Mouse (Mus musculus): Measurements from ENCODE around the gene Pitpna. TPM values are rescaled to one million over a fixed set of nuclear protein-coding genes. Genes with fewer than 3 reads are reported as not detected.
"Not testable (repeated sequence)": the region's sequence is repeated elsewhere in the genome, so short reads cannot be mapped to it uniquely, and the experiment has no call there.

The Pitpna gene
- polyA plus RNA-seq, 1 experiment, result 209 TPM

GRCm38 (mm10) chr11:75550200-75550946 lies 37.5 kb upstream of the Pitpna start:
- Histone ChIP-seq H3K4me1 (ENCODE audit: control insufficient read depth, insufficient read depth, low read length) (peaks cover 34% of the 10 kb centered on the region), H3K4me3 (ENCODE audit: insufficient read depth, low read depth, low read length) (no peak overlapping the region), H3K27ac (ENCODE audit: insufficient read depth, low read depth, low read length) (peak overlapping the region; percentile 89)
- TF ChIP-seq POLR2A (IDR thresholded peaks at IDR 0.05; ENCODE audit: insufficient read depth, low read depth, low read length) (0 out of 2 replicates have a peak, but pooled peaks have one; percentile 9), CTCF (IDR thresholded peaks at IDR 0.05; ENCODE audit: insufficient read depth, low read depth, low read length) (no peak)
- WGBS, result 55% methylated on average over 12 of the region's 12 CpGs

GRCm38 (mm10) chr11:75551321-75551720 lies 36.6 kb upstream of the Pitpna start:
- no peak for TF ChIP-seq POLR2A (IDR thresholded peaks at IDR 0.05; ENCODE audit: insufficient read depth, low read depth, low read length)
- TF ChIP-seq CTCF (IDR thresholded peaks at IDR 0.05; ENCODE audit: insufficient read depth, low read depth, low read length), result no peak
- WGBS, result 83% methylated on average over 5 of the region's 5 CpGs
- Histone ChIP-seq H3K4me1 (ENCODE audit: control insufficient read depth, insufficient read depth, low read length) (peaks cover 31% of the 10 kb centered on the region), H3K4me3 (ENCODE audit: insufficient read depth, low read depth, low read length) (no peak overlapping the region), H3K27ac (ENCODE audit: insufficient read depth, low read depth, low read length) (peak overlapping the region; percentile 89)

GRCm38 (mm10) chr11:75551961-75552441 lies 35.9 kb upstream of the Pitpna start:
- no peak overlapping the region for H3K4me3 ChIP-seq (ENCODE audit: insufficient read depth, low read depth, low read length)
- H3K4me1 ChIP-seq (ENCODE audit: control insufficient read depth, insufficient read depth, low read length), result peaks cover 31% of the 10 kb centered on the region
- 27% methylated on average over 9 of the region's 9 CpGs for WGBS
- H3K27ac ChIP-seq (ENCODE audit: insufficient read depth, low read depth, low read length), result peak overlapping the region; percentile 89
- TF ChIP-seq CTCF (IDR thresholded peaks at IDR 0.05; ENCODE audit: insufficient read depth, low read depth, low read length) (no peak), POLR2A (IDR thresholded peaks at IDR 0.05; ENCODE audit: insufficient read depth, low read depth, low read length) (no peak)

- TF ChIP-seq CTCF (IDR thresholded peaks at IDR 0.05; ENCODE audit: insufficient read depth, low read depth, low read length) (no peak), POLR2A (IDR thresholded peaks at IDR 0.05; ENCODE audit: insufficient read depth, low read depth, low read length) (no peak)
- Histone ChIP-seq H3K27ac (ENCODE audit: insufficient read depth, low read depth, low read length) (peak overlapping the region; percentile 89), H3K4me3 (ENCODE audit: insufficient read depth, low read depth, low read length) (no peak overlapping the region), H3K4me1 (ENCODE audit: control insufficient read depth, insufficient read depth, low read length) (peaks cover 31% of the 10 kb centered on the region)
- WGBS, result 52% methylated on average over 7 of the region's 7 CpGs
These were observed 34.9 kb upstream of the Pitpna start for GRCm38 (mm10) chr11:75552906-75553482.

- not testable (repeated sequence) for H3K27ac ChIP-seq (ENCODE audit: insufficient read depth, low read depth, low read length); H3K4me3 ChIP-seq (ENCODE audit: insufficient read depth, low read depth, low read length)
- H3K4me1 ChIP-seq (ENCODE audit: control insufficient read depth, insufficient read depth, low read length), result peaks cover 17% of the 10 kb centered on the region
- WGBS, result 92% methylated on average over 6 of the region's 6 CpGs
These were observed 31.9 kb upstream of the Pitpna start for GRCm38 (mm10) chr11:75556006-75556405.

- TF ChIP-seq POLR2A (IDR thresholded peaks at IDR 0.05; ENCODE audit: insufficient read depth, low read depth, low read length) (no peak), CTCF (IDR thresholded peaks at IDR 0.05; ENCODE audit: insufficient read depth, low read depth, low read length) (no peak)
- Histone ChIP-seq H3K4me3 (ENCODE audit: insufficient read depth, low read depth, low read length) (no peak overlapping the region), H3K4me1 (ENCODE audit: control insufficient read depth, insufficient read depth, low read length) (peaks cover 8% of the 10 kb centered on the region), H3K27ac (ENCODE audit: insufficient read depth, low read depth, low read length) (no peak overlapping the region)
- 86% methylated on average over 6 of the region's 6 CpGs for WGBS
These were observed 30.8 kb upstream of the Pitpna start for GRCm38 (mm10) chr11:75557142-75557541.

GRCm38 (mm10) chr11:75558101-75558500 lies 29.8 kb upstream of the Pitpna start:
- TF ChIP-seq POLR2A (IDR thresholded peaks at IDR 0.05; ENCODE audit: insufficient read depth, low read depth, low read length) (no peak), CTCF (IDR thresholded peaks at IDR 0.05; ENCODE audit: insufficient read depth, low read depth, low read length) (no peak)
- 83% methylated on average over 1 of the region's 1 CpGs for WGBS
- no peak overlapping the region for H3K4me3 ChIP-seq (ENCODE audit: insufficient read depth, low read depth, low read length)

GRCm38 (mm10) chr11:75559870-75560504 lies 27.9 kb upstream of the Pitpna start:
- H3K27ac ChIP-seq (ENCODE audit: insufficient read depth, low read depth, low read length), result no peak overlapping the region
- H3K4me1 ChIP-seq (ENCODE audit: control insufficient read depth, insufficient read depth, low read length), result peaks cover 13% of the 10 kb centered on the region
- H3K4me3 ChIP-seq (ENCODE audit: insufficient read depth, low read depth, low read length), result no peak overlapping the region
- 85% methylated on average over 8 of the region's 8 CpGs for WGBS
- TF ChIP-seq CTCF (IDR thresholded peaks at IDR 0.05; ENCODE audit: insufficient read depth, low read depth, low read length) (no peak), POLR2A (IDR thresholded peaks at IDR 0.05; ENCODE audit: insufficient read depth, low read depth, low read length) (no peak)

More at GRCm38 (mm10) chr11:75558101-75558500, 29.8 kb upstream of the Pitpna start:
- Histone ChIP-seq H3K27ac (ENCODE audit: insufficient read depth, low read depth, low read length) (no peak overlapping the region), H3K4me1 (ENCODE audit: control insufficient read depth, insufficient read depth, low read length) (no peaks in the 10 kb centered on the region; the same call in 1 of the 2 replicates)
